Mouse (Mus musculus) liver, embryonic 12.5 days (tissue): ENCODE results near the gene Agap1. TPM values are rescaled to one million over a fixed set of nuclear protein-coding genes. Genes with fewer than 3 reads are reported as not detected.

Experiments used
- ATAC-seq: fragments of 200-750 bp; cut with Nextera tagmentation; 2 replicates; pipeline ENCODE4 v1.8.0; 2017; ENCODE audit warnings: moderate number of reproducible peaks, mild to moderate bottlenecking, moderate library complexity
- H3K27ac ChIP-seq: fragments of 300-500 bp; sonication (generic); 2 replicates; pipeline ENCODE4 v1.5.1; 2016; ENCODE audit warnings: mild to moderate bottlenecking
- H3K27me3 ChIP-seq: fragments of 300-500 bp; sonication (generic); replicated peaks from 2 replicates; pipeline ENCODE4 v1.6.1; 2016; ENCODE audit warnings: mild to moderate bottlenecking, moderate library complexity
- H3K36me3 ChIP-seq: fragments of 300-500 bp; sonication (generic); 2 replicates; pipeline ENCODE4 v1.6.1; 2016; ENCODE audit warnings: mild to moderate bottlenecking, moderate library complexity
- H3K4me1 ChIP-seq: fragments of 300-500 bp; sonication (generic); 2 replicates; pipeline ENCODE4 v1.6.1; 2016
- H3K4me2 ChIP-seq: fragments of 300-500 bp; sonication (generic); 2 replicates; pipeline ENCODE4 v1.6.1; 2016; ENCODE audit warnings: mild to moderate bottlenecking, moderate library complexity
- H3K4me3 ChIP-seq: fragments of 300-500 bp; sonication (generic); 2 replicates; pipeline ENCODE4 v1.5.1; 2016; ENCODE audit warnings: mild to moderate bottlenecking, moderate library complexity
- H3K9ac ChIP-seq: fragments of 300-500 bp; sonication (generic); 2 replicates; pipeline ENCODE4 v1.6.1; 2016; ENCODE audit warnings: mild to moderate bottlenecking, moderate library complexity
- H3K9me3 ChIP-seq: fragments of 300-500 bp; sonication (generic); replicated peaks from 2 replicates; pipeline ENCODE4 v1.6.1; 2016; ENCODE audit warnings: mild to moderate bottlenecking, moderate library complexity
- WGBS: fragments of 180-500 bp; shearing (Covaris S2); methylation state at CpG from one replicate; pipeline ENCODE4 v1.1.7; 2016; ENCODE audit not compliant: insufficient replicate concordance; 5-methylcytosine and 5-hydroxymethylcytosine counted together
- polyA plus RNA-seq: library from polyadenylated mRNA; unstranded; fragments of >200 nt; fragmentation: Nextera tagmentation; extraction: Ambion mirVana; gene quantifications from 2 replicates; pipeline ENCODE4 v1.2.1, GENCODE M21; 2016

Gene Agap1
- polyA plus RNA-seq, 1 experiment from 2014 or later: 4.1 TPM

DNA sequence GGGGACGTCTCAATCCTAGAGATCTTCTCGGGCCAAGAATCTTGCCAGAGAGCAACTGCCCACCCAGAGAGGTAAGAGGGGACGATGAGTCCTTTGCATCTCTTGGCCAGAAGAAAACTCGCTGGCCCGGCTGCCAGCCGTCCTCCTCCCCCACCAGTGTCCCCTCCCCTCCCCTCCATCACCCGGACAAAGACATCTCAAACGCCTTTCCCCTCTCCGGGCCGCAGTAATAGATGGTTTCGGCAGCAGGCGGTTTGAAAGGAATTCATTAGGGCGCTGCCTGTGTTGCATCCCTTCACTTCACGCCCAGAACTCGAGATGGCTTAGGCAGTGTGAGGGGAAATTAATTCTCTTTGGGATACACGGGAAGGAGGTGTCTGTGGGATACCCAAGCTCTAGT is 478.0 kb downstream of the Agap1 start:
- Histone ChIP-seq H3K4me3 (no peak overlapping the region), H3K27me3 (peaks cover 99% of the 10 kb centered on the region)
- no peak for ATAC-seq

GRCm38 (mm10) chr1:89933028-89933427 is 478.4 kb downstream of the Agap1 start:
- Histone ChIP-seq H3K4me2 (no peak overlapping the region), H3K9ac (no peak overlapping the region), H3K4me3 (no peak overlapping the region), H3K27ac (no peak overlapping the region), H3K36me3 (no peaks in the 10 kb centered on the region), H3K9me3 (no peaks in the 10 kb centered on the region), H3K4me1 (peaks cover 19% of the 10 kb centered on the region), H3K27me3 (peaks cover 99% of the 10 kb centered on the region)
- no peak for ATAC-seq
- WGBS: 32% methylated on average over 6 of the region's 6 CpGs

More for the DNA sequence above, 478.0 kb downstream of the Agap1 start:
- WGBS: 22% methylated on average over 16 of the region's 16 CpGs
- Histone ChIP-seq H3K9ac (no peak overlapping the region), H3K36me3 (no peaks in the 10 kb centered on the region), H3K4me1 (peaks cover 19% of the 10 kb centered on the region), H3K9me3 (no peaks in the 10 kb centered on the region), H3K4me2 (no peak overlapping the region), H3K27ac (no peak overlapping the region)

DNA sequence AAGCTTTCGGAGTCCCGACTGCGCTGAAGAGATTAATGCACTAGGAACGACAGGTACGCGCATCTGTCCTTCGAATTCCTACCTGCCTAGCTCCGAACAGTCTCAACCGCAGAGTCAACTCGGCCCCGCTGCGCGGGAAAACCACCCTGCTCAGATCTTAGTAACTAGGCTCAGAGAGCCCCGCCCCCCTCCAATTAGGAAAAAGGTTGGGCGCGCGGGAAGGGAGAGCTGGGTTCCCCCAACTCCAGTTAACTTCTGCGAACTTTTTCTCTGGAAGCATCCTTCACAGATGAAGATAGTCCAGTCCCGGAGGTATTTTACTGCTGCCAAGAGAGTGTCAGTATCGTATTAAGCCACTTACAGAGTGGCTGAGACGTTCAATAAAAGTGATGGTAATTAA is 479.2 kb downstream of the Agap1 start:
- no peak overlapping the region for H3K4me3 ChIP-seq
- ATAC-seq: no peak
- no peak overlapping the region for H3K27ac ChIP-seq
- H3K9ac ChIP-seq: no peak overlapping the region
- peaks cover 98% of the 10 kb centered on the region for H3K27me3 ChIP-seq
- no peaks in the 10 kb centered on the region for H3K9me3 ChIP-seq
- 21% methylated on average over 21 of the region's 21 CpGs for WGBS
- no peaks in the 10 kb centered on the region for H3K36me3 ChIP-seq
- H3K4me2 ChIP-seq: no peak overlapping the region
- peaks cover 19% of the 10 kb centered on the region for H3K4me1 ChIP-seq

DNA sequence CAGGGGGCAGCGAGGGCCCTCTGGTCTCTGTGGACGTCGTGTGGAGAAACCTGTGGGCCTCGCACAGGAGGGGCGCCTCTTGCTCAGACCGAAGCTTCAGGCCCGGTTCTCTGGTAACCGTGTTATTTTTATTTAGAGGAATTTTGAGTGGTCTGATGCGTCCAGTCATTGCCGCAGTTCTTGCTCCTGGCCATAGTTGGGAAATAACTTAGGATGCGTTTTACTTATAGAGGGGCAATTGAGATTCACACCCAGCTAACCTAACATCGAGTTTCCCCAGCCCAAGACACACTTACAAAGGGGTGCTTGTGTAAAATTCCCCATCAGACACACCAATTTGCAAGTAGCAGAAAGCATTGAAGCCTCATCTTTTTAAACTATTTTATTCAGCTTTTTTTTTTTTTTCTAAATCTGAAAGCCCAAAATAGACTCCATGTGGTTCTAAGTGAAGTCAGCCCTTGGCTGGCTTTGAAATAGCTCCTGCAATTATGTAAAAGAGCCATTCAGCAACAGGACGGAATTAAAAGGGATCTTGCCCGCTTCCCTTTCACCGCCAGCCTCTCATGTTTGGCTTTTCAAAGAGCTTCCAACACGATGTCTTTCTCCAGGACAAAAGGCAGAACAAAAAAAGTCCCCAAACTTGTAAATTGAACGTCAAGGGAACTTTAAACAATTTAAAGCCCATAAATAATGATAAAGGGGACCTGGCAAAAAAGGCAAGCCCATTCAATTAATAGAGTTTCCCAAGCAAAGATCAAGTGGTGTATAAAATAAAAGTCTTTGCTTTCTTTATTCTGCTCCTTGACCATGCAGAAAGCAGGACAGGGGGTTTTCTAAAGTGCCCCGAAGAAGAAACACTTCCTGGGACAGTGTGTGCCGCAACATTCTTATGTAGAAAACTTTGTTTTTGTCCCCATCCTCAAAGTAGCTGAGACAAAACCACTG is 480.0 kb downstream of the Agap1 start:
- ATAC-seq: no peak
- H3K27me3 ChIP-seq: peaks cover 98% of the 10 kb centered on the region
- no peak overlapping the region for H3K4me3 ChIP-seq
- H3K36me3 ChIP-seq: no peaks in the 10 kb centered on the region
- no peaks in the 10 kb centered on the region for H3K9me3 ChIP-seq
- peaks cover 19% of the 10 kb centered on the region for H3K4me1 ChIP-seq
- 28% methylated on average over 19 of the region's 19 CpGs for WGBS
- H3K27ac ChIP-seq: no peak overlapping the region
- no peak overlapping the region for H3K4me2 ChIP-seq
- no peak overlapping the region for H3K9ac ChIP-seq

GRCm38 (mm10) chr1:89935493-89936348 is 481.1 kb downstream of the Agap1 start:
- Histone ChIP-seq H3K4me3 (no peak overlapping the region), H3K36me3 (no peaks in the 10 kb centered on the region), H3K27ac (no peak overlapping the region), H3K4me2 (no peak overlapping the region), H3K27me3 (peaks cover 97% of the 10 kb centered on the region), H3K9me3 (no peaks in the 10 kb centered on the region), H3K9ac (no peak overlapping the region), H3K4me1 (peaks cover 11% of the 10 kb centered on the region)
- ATAC-seq: no peak
- 9% methylated on average over 29 of the region's 29 CpGs for WGBS

- Histone ChIP-seq H3K9me3 (no peaks in the 10 kb centered on the region), H3K4me1 (0 out of 2 replicates have a peak, but pooled peaks cover 7% of the 10 kb centered on the region), H3K27ac (no peak overlapping the region), H3K36me3 (no peaks in the 10 kb centered on the region), H3K9ac (no peak overlapping the region), H3K4me2 (0 out of 2 replicates have a peak overlapping the region, but pooled peaks have one; percentile 37), H3K4me3 (no peak overlapping the region), H3K27me3 (peaks cover 98% of the 10 kb centered on the region)
- 21% methylated on average over 16 of the region's 16 CpGs for WGBS
- ATAC-seq: no peak
These were observed 484.4 kb downstream of the Agap1 start for GRCm38 (mm10) chr1:89938884-89939595.

- H3K4me2 ChIP-seq: peak overlapping the region; percentile 37; the same call in 1 of the 2 replicates
- 0 out of 2 replicates have a peak, but pooled peaks cover 7% of the 10 kb centered on the region for H3K4me1 ChIP-seq
- no peak overlapping the region for H3K4me3 ChIP-seq
- H3K27ac ChIP-seq: no peak overlapping the region
- peaks cover 98% of the 10 kb centered on the region for H3K27me3 ChIP-seq
- no peak for ATAC-seq
- WGBS: 18% methylated on average over 16 of the region's 16 CpGs
- no peaks in the 10 kb centered on the region for H3K9me3 ChIP-seq
- no peaks in the 10 kb centered on the region for H3K36me3 ChIP-seq
- no peak overlapping the region for H3K9ac ChIP-seq
These were observed 485.0 kb downstream of the Agap1 start for GRCm38 (mm10) chr1:89939596-89939960.

GRCm38 (mm10) chr1:89939981-89940726 is 485.5 kb downstream of the Agap1 start:
- no peaks in the 10 kb centered on the region for H3K9me3 ChIP-seq
- no peak overlapping the region for H3K9ac ChIP-seq
- peak; percentile 62 for ATAC-seq
- peak overlapping the region; percentile 9 for H3K4me3 ChIP-seq
- peaks cover 98% of the 10 kb centered on the region for H3K27me3 ChIP-seq
- H3K4me1 ChIP-seq: 0 out of 2 replicates have a peak, but pooled peaks cover 7% of the 10 kb centered on the region
- no peaks in the 10 kb centered on the region for H3K36me3 ChIP-seq
- H3K27ac ChIP-seq: no peak overlapping the region
- 6% methylated on average over 33 of the region's 34 CpGs for WGBS
- H3K4me2 ChIP-seq: peak overlapping the region; percentile 37

- 0 out of 2 replicates have a peak, but pooled peaks cover 7% of the 10 kb centered on the region for H3K4me1 ChIP-seq
- no peak overlapping the region for H3K4me3 ChIP-seq
- H3K27me3 ChIP-seq: peaks cover 98% of the 10 kb centered on the region
- H3K36me3 ChIP-seq: no peaks in the 10 kb centered on the region
- H3K4me2 ChIP-seq: no peak overlapping the region
- no peak overlapping the region for H3K9ac ChIP-seq
- no peaks in the 10 kb centered on the region for H3K9me3 ChIP-seq
- no peak for ATAC-seq
- no peak overlapping the region for H3K27ac ChIP-seq
- 20% methylated on average over 15 of the region's 15 CpGs for WGBS
These were observed 486.4 kb downstream of the Agap1 start for GRCm38 (mm10) chr1:89940961-89941524.

- ATAC-seq: no peak
- H3K27ac ChIP-seq: no peak overlapping the region
- 0 out of 2 replicates have a peak, but pooled peaks cover 7% of the 10 kb centered on the region for H3K4me1 ChIP-seq
- H3K4me2 ChIP-seq: peak overlapping the region; percentile 54
- peak overlapping the region; percentile 24 for H3K4me3 ChIP-seq
- no peaks in the 10 kb centered on the region for H3K9me3 ChIP-seq
- H3K27me3 ChIP-seq: peaks cover 96% of the 10 kb centered on the region
- 3% methylated on average over 40 of the region's 40 CpGs for WGBS
- 0 out of 2 replicates have a peak overlapping the region, but pooled peaks have one; percentile 17 for H3K9ac ChIP-seq
- no peaks in the 10 kb centered on the region for H3K36me3 ChIP-seq
These were observed 487.2 kb downstream of the Agap1 start for GRCm38 (mm10) chr1:89941701-89942381.
